Mouse (Mus musculus) thymus, postnatal 14 days (tissue): ENCODE data around the gene Pi4kb.
A peak's percentile ranks its signal among the peaks of the same experiment; 100 is the strongest.

Experiments
- DNase-seq: peaks from one replicate; pipeline ENCODE4 v3.0.0; 2021

The Pi4kb gene

GRCm38 (mm10) chr3:94958295-94958694 lies 16.2 kb upstream of the Pi4kb start:
- DNase-seq: no peak

GRCm38 (mm10) chr3:94959871-94960270 lies 14.7 kb upstream of the Pi4kb start:
- no peak for DNase-seq

DNA sequence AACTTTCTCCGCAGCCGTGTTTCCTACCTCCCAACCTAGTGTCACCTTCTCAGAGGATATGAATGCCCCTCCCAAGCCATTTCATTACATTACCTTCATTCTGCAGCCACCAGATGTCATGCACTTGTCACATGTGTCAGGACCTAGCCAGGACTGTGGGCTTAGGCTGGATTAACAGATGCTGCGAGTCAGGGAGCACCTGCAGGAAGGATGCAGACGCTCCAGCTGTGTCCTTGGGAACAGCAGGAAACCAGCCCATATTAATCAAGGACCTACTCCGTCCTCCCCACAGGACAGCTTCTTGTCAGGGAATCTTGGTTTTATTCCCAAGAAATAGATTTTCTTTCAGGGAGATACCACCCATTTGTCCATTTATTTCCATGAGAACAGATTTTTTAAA lies 14.2 kb upstream of the Pi4kb start:
- no peak for DNase-seq

DNA sequence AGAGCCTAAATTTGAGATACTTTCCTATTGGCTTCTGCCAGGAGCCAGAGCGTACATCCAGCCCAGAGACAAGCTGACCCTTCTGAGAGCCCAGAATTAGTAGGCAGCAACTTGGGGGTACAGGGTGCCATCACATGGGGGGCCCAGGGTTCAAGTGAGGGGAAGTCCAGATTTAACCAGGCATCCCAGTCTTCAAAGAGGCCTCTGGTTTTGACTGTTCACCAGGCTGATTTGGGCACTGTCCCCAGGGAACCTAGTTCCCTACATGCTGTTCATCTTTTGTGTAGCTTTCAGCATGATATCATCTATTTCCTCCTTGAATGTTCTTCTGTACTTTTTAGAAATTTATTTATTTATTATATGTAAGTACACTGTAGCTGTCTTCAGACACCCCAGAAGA lies 9.5 kb upstream of the Pi4kb start:
- DNase-seq: no peak

DNA sequence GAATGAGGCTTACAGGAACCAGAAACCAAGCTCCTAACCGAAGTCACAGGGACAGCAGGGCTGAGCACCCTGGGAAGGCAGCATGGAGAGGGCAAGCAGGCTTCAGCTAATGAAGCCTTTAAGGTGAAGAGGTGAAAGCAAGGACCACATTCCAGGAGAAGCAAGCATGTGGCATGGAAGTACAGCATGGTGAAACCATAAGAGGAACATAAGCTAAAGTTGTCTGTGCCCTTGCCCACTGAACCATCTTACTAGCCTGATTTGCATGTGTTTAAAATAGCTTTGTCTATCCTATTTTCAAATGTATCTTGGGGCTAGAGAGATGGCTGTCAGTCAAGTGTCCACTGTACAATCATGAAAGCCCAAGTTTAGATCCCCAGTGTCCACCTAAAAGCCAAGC lies 8.7 kb upstream of the Pi4kb start:
- no peak for DNase-seq

GRCm38 (mm10) chr3:94972552-94972951 lies 2.0 kb upstream of the Pi4kb start:
- no peak for DNase-seq

- DNase-seq: no peak
Observed at GRCm38 (mm10) chr3:94973620-94974019, 911 bp upstream of the Pi4kb start.

DNA sequence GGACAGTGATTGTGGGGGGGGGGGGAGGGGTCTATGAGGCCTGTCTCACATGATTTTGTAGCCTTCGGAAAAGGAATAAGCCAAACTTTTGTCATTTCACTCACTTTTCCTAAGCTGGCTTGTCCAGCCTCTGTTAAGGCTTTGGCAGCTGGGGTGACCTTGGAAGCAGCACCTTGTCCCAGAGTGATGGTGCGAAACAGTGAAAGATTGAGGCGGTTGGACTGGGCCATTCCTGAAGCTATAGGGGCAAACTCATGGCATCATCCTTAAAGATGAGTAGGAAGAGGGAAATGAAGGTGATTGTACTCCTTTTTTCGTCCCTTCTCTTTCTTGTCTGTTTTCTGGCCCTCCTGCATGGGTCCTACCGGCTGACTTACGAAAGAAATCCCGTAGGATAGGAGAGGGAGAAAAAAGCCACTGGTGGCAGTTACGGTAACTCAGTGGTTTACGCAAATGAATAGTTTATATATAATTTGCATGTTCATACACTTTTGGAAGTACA lies 454 bp upstream of the Pi4kb start:
- no peak for DNase-seq

DNA sequence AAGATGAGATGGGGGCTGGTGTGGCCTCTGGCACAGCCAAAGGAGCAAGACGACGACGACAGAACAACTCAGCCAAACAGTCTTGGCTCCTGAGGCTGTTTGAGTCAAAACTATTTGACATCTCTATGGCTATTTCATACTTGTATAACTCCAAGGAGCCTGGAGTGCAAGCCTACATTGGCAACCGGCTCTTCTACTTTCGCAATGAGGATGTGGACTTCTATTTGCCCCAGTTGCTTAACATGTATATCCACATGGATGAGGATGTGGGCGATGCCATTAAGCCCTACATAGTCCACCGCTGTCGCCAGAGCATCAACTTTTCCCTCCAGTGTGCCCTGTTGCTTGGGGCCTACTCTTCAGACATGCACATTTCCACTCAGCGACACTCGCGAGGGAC lies 9.8 kb downstream of the Pi4kb start:
- no peak for DNase-seq

DNA sequence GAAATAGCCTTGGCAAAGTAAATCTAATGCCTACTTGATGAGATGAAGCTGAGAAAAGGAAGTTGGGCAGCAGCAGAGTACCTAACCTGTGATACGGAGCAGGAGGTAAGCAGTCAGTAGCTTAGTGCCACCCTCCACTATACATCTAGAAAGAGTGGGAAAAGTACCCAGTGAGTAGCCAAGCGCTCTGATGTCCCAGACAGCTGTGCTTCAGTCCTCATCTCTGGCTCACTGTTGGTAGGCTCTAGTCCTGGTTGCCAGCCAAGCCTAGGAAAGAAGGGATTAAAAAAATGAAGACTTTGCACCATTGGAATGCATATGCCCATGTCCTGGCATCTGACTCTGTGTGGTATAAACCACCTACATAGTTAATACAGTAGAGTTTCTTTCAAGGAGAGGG lies 11.0 kb downstream of the Pi4kb start:
- DNase-seq: no peak

GRCm38 (mm10) chr3:94987578-94987977 lies 13.0 kb downstream of the Pi4kb start:
- DNase-seq: no peak

GRCm38 (mm10) chr3:94989159-94989761 lies 14.7 kb downstream of the Pi4kb start:
- DNase-seq: no peak

GRCm38 (mm10) chr3:94996946-94997345 lies 22.4 kb downstream of the Pi4kb start:
- peak; percentile 86 for DNase-seq

DNA sequence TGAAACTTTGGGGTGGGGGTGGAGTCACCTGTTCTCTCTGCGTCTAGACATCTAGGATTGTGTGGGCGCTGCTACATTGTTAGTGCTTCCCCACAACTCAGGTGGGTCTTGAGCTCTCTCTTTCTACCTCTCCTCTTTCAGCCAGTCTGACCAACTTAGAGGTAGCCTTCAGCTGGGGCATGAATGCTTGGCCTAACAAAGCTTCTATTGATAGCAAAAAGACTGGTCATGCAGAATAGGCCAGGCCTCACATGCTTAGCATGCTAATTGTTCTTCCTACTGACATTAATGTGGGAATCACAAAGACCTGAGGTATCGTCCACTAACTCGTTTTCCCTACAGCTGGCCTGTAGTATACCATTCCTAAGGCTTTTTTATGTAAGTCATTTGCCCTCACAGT lies 28.0 kb downstream of the Pi4kb start:
- DNase-seq: no peak

- DNase-seq: no peak
Observed at GRCm38 (mm10) chr3:95003273-95003672, 28.7 kb downstream of the Pi4kb start.

GRCm38 (mm10) chr3:95005651-95006050 lies 31.1 kb downstream of the Pi4kb start:
- DNase-seq: no peak

DNA sequence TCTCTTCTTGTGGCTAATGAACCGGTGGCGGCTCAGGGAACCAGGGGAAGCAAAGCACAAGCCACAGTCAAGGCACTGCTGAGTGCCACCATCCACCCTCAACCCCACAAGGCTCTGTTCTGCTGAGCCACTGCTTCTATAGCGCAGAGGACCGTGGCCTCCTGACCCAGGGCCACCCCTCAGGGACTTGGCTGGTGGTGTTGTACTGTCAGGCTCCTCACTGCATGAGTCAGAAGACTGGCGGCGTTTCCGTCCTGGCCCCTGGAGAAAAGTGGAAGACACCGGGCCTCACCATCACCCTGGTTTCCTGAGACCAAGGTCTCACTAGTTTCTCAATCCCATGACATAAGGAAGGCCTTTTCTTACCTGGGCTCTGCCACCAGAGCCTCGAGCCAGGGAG lies 33.2 kb downstream of the Pi4kb start:
- DNase-seq: no peak

GRCm38 (mm10) chr3:95010396-95010795 lies 35.9 kb downstream of the Pi4kb start:
- DNase-seq: no peak

- DNase-seq: no peak
Observed at GRCm38 (mm10) chr3:95012982-95013381, 38.5 kb downstream of the Pi4kb start.

GRCm38 (mm10) chr3:95013699-95014427 lies 39.3 kb downstream of the Pi4kb start:
- DNase-seq: peak; percentile 32

DNA sequence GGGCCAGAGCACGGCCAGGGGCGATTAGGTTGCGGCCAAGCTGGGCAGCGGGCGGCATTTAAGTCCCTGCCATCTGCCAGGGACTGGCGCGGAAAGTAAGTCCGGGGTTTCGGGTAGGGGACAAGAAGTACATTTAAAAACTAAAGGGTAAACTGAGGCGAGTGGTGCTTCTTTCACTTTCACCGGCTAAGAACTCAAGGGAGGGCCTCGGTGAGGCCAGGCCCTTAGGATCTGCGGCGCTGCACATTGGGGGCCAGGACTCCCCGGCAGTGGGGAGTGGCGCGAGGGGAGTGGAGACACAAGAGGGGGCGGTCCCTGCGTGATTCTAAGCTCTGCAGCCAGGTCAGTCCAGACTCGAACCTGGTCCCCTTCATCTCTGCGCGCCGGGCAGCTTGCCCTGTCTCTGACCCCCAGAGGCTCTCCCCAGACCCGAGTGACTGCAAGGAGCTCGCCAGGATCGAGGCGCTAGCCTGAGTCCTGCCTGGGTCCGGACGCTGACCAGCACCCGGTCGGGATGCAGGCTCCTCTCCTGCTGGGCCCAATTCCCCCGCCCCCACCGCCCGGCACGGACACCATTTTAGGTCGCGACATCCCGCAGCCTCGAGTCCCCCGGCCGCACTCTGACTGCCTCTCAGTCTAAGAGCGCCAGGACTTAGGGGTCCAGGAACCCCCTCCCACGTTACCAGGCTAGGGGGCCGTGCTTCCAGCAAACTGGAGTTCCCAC lies 40.1 kb downstream of the Pi4kb start:
- DNase-seq: peak; percentile 65

DNA sequence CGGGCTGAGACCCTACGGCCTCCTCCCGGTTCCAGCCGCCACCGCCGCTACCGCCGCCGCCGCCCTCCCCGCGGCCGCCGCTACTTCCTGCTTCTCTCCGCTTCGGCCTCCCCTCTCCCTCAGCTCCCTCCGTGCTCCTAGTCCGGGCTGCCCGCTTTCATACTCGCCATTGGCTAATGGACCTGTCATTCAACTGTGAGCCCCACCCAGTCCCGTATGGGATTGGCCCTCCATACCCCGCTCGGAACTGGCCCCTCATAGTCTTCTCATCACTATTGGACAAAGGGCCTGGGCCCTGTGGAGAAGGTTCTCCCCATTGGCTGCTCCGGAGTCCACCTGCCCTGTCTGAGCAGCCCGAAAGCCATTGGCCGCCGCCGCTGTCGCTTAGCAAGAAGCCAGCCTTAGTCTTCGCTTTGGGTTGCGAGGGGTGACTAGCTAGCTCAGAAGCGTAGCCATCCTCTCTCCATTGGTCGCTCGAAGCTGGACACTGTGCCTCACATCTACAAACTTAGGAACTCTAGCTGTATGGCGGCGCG lies 40.9 kb downstream of the Pi4kb start, which contains the start of gene Zfp687:
Gene Zfp687, minus strand, starts transcription at position 112 of the 536 bp plus-strand sequence.
- DNase-seq: peak; percentile 99

GRCm38 (mm10) chr3:95015891-95016531 lies 41.5 kb downstream of the Pi4kb start:
- peak; percentile 93 for DNase-seq
